Mouse (Mus musculus) midbrain, embryonic 15.5 days (tissue): ENCODE data around the gene Prss57. TPM values are rescaled to one million over a fixed set of nuclear protein-coding genes. Genes with fewer than 3 reads are reported as not detected.

Source experiments
- ATAC-seq: fragments of 200-750 bp; cut with Nextera tagmentation; replicated peaks from 2 replicates; pipeline ENCODE4 v1.8.0; 2017; ENCODE audit warnings: moderate TSS enrichment
- H3K27ac ChIP-seq: fragments of 300-500 bp; sonication (generic); 2 replicates; pipeline ENCODE4 v1.5.1; 2015; ENCODE audit warnings: mild to moderate bottlenecking, inconsistent platforms
- H3K27me3 ChIP-seq: fragments of 300-500 bp; sonication (generic); replicated peaks from 2 replicates; pipeline ENCODE4 v1.6.1; 2015; ENCODE audit warnings: inconsistent platforms
- H3K36me3 ChIP-seq: fragments of 300-500 bp; sonication (generic); replicated peaks from 2 replicates; pipeline ENCODE4 v1.6.1; 2015; ENCODE audit warnings: inconsistent platforms
- H3K4me1 ChIP-seq: fragments of 300-500 bp; sonication (generic); 2 replicates; pipeline ENCODE4 v1.6.1; 2015; ENCODE audit warnings: inconsistent platforms
- H3K4me2 ChIP-seq: fragments of 300-500 bp; sonication (generic); 2 replicates; pipeline ENCODE4 v1.6.1; 2015; ENCODE audit warnings: inconsistent platforms, mild to moderate bottlenecking, moderate library complexity
- H3K4me3 ChIP-seq: fragments of 300-500 bp; sonication (generic); 2 replicates; pipeline ENCODE4 v1.5.1; 2015; ENCODE audit warnings: mild to moderate bottlenecking, inconsistent platforms
- H3K9ac ChIP-seq: fragments of 300-500 bp; sonication (generic); 2 replicates; pipeline ENCODE4 v1.6.1; 2015; ENCODE audit warnings: mild to moderate bottlenecking, inconsistent platforms
- H3K9me3 ChIP-seq: fragments of 300-500 bp; sonication (generic); 2 replicates; pipeline ENCODE4 v1.6.1; 2016; ENCODE audit warnings: inconsistent platforms
- WGBS: fragments of 180-500 bp; shearing (Covaris S2); methylation state at CpG from one replicate; pipeline ENCODE4 v1.1.7; 2015; ENCODE audit warnings: mixed read lengths; 5-methylcytosine and 5-hydroxymethylcytosine counted together
- polyA plus RNA-seq: library from polyadenylated mRNA; unstranded; fragments of >200 nt; fragmentation: Nextera tagmentation; extraction: Ambion mirVana; gene quantifications from 2 replicates; pipeline ENCODE4 v1.2.1, GENCODE M21; 2015

Prss57 gene
- polyA plus RNA-seq, 1 experiment from 2014 or later: not detected

GRCm38 (mm10) chr10:79805636-79806035 is 14.9 kb upstream of the Prss57 start:
- Histone ChIP-seq H3K9me3 (no peaks in the 10 kb centered on the region), H3K4me3 (no peak overlapping the region), H3K27me3 (no peaks in the 10 kb centered on the region), H3K4me2 (no peak overlapping the region), H3K9ac (no peak overlapping the region), H3K4me1 (peaks cover 52% of the 10 kb centered on the region), H3K27ac (no peak overlapping the region), H3K36me3 (peaks cover 19% of the 10 kb centered on the region)
- ATAC-seq: no peak
- WGBS: 74% methylated on average over 11 of the region's 11 CpGs

GRCm38 (mm10) chr10:79803716-79804323 is 13.1 kb upstream of the Prss57 start:
- Histone ChIP-seq H3K27me3 (no peaks in the 10 kb centered on the region), H3K9ac (0 out of 2 replicates have a peak overlapping the region, but pooled peaks have one; percentile 11), H3K27ac (peak overlapping the region; percentile 83), H3K9me3 (no peaks in the 10 kb centered on the region), H3K4me3 (peak overlapping the region; percentile 22), H3K4me2 (peak overlapping the region; percentile 48), H3K4me1 (peaks cover 58% of the 10 kb centered on the region), H3K36me3 (peaks cover 9% of the 10 kb centered on the region)
- 4% methylated on average over 29 of the region's 29 CpGs for WGBS
- ATAC-seq: peak; percentile 90

- peak overlapping the region; percentile 83 for H3K27ac ChIP-seq
- H3K36me3 ChIP-seq: no peaks in the 10 kb centered on the region
- peak overlapping the region; percentile 2; the same call in 1 of the 2 replicates for H3K4me2 ChIP-seq
- H3K27me3 ChIP-seq: no peaks in the 10 kb centered on the region
- H3K9ac ChIP-seq: no peak overlapping the region
- H3K4me3 ChIP-seq: no peak overlapping the region
- no peaks in the 10 kb centered on the region for H3K9me3 ChIP-seq
- WGBS: 27% methylated on average over 11 of the region's 11 CpGs
- ATAC-seq: no peak
- peaks cover 68% of the 10 kb centered on the region for H3K4me1 ChIP-seq
Measured at GRCm38 (mm10) chr10:79802331-79802971, 11.7 kb upstream of the Prss57 start.

- Histone ChIP-seq H3K9ac (no peak overlapping the region; the same call in 1 of the 2 replicates), H3K9me3 (no peaks in the 10 kb centered on the region), H3K4me2 (peak overlapping the region; percentile 2; the same call in 1 of the 2 replicates), H3K4me1 (peaks cover 74% of the 10 kb centered on the region), H3K27ac (peak overlapping the region; percentile 83), H3K36me3 (no peaks in the 10 kb centered on the region), H3K27me3 (no peaks in the 10 kb centered on the region), H3K4me3 (no peak overlapping the region)
- 11% methylated on average over 3 of the region's 3 CpGs for WGBS
- ATAC-seq: no peak
Measured at GRCm38 (mm10) chr10:79801837-79802236, 11.1 kb upstream of the Prss57 start.

GRCm38 (mm10) chr10:79800508-79800907 is 9.7 kb upstream of the Prss57 start:
- Histone ChIP-seq H3K9me3 (no peaks in the 10 kb centered on the region), H3K27ac (no peak overlapping the region), H3K4me2 (no peak overlapping the region), H3K27me3 (no peaks in the 10 kb centered on the region), H3K4me1 (peaks cover 80% of the 10 kb centered on the region), H3K4me3 (no peak overlapping the region), H3K9ac (no peak overlapping the region), H3K36me3 (no peaks in the 10 kb centered on the region)
- ATAC-seq: no peak
- WGBS: 81% methylated on average over 11 of the region's 11 CpGs

GRCm38 (mm10) chr10:79798289-79798928 is 7.6 kb upstream of the Prss57 start:
- H3K27ac ChIP-seq: no peak overlapping the region
- no peak overlapping the region for H3K4me3 ChIP-seq
- H3K4me1 ChIP-seq: peaks cover 72% of the 10 kb centered on the region
- ATAC-seq: no peak
- no peaks in the 10 kb centered on the region for H3K9me3 ChIP-seq
- H3K9ac ChIP-seq: no peak overlapping the region
- no peak overlapping the region for H3K4me2 ChIP-seq
- H3K36me3 ChIP-seq: no peaks in the 10 kb centered on the region
- 93% methylated on average over 12 of the region's 12 CpGs for WGBS
- H3K27me3 ChIP-seq: no peaks in the 10 kb centered on the region

- H3K4me2 ChIP-seq: peak overlapping the region; percentile 41
- H3K36me3 ChIP-seq: no peaks in the 10 kb centered on the region
- no peaks in the 10 kb centered on the region for H3K27me3 ChIP-seq
- no peak overlapping the region for H3K27ac ChIP-seq
- no peak for ATAC-seq
- WGBS: 46% methylated on average over 15 of the region's 15 CpGs
- no peaks in the 10 kb centered on the region for H3K9me3 ChIP-seq
- H3K4me3 ChIP-seq: peak overlapping the region; percentile 8; the same call in 1 of the 2 replicates
- peaks cover 66% of the 10 kb centered on the region for H3K4me1 ChIP-seq
- peak overlapping the region; percentile 11; the same call in 1 of the 2 replicates for H3K9ac ChIP-seq
Measured at GRCm38 (mm10) chr10:79797326-79797725, 6.6 kb upstream of the Prss57 start.

- Histone ChIP-seq H3K9me3 (no peaks in the 10 kb centered on the region), H3K27me3 (no peaks in the 10 kb centered on the region), H3K27ac (no peak overlapping the region), H3K4me1 (peaks cover 51% of the 10 kb centered on the region), H3K9ac (no peak overlapping the region), H3K4me3 (no peak overlapping the region), H3K36me3 (no peaks in the 10 kb centered on the region), H3K4me2 (0 out of 2 replicates have a peak overlapping the region, but pooled peaks have one; percentile 8)
- no peak for ATAC-seq
- WGBS: 98% methylated on average over 3 of the region's 3 CpGs
Measured at GRCm38 (mm10) chr10:79795905-79796304, 5.1 kb upstream of the Prss57 start.

- no peaks in the 10 kb centered on the region for H3K27me3 ChIP-seq
- H3K36me3 ChIP-seq: no peaks in the 10 kb centered on the region
- H3K27ac ChIP-seq: peak overlapping the region; percentile 92
- peaks cover 48% of the 10 kb centered on the region for H3K4me1 ChIP-seq
- peak; percentile 16 for ATAC-seq
- H3K4me3 ChIP-seq: peak overlapping the region; percentile 92
- H3K4me2 ChIP-seq: peak overlapping the region; percentile 88
- under 1% methylated on average over 10 of the region's 10 CpGs for WGBS
- H3K9ac ChIP-seq: peak overlapping the region; percentile 94
- no peaks in the 10 kb centered on the region for H3K9me3 ChIP-seq
Measured at GRCm38 (mm10) chr10:79794491-79794931, 3.8 kb upstream of the Prss57 start.

- Histone ChIP-seq H3K9ac (peak overlapping the region; percentile 94), H3K27me3 (no peaks in the 10 kb centered on the region), H3K27ac (peak overlapping the region; percentile 92), H3K4me3 (peak overlapping the region; percentile 92), H3K36me3 (no peaks in the 10 kb centered on the region), H3K4me2 (peak overlapping the region; percentile 88), H3K4me1 (peaks cover 45% of the 10 kb centered on the region), H3K9me3 (no peaks in the 10 kb centered on the region)
- under 1% methylated on average over 37 of the region's 38 CpGs for WGBS
- ATAC-seq: peak; percentile 25
Measured at GRCm38 (mm10) chr10:79793738-79794490, 3.2 kb upstream of the Prss57 start.

- H3K9ac ChIP-seq: peak within 1 kb of the TSS; percentile 94
- H3K27ac ChIP-seq: peak within 1 kb of the TSS; percentile 92
- peak; percentile 70 for ATAC-seq
- no peaks in the 10 kb centered on the region for H3K27me3 ChIP-seq
- H3K4me3 ChIP-seq: peak within 1 kb of the TSS; percentile 92
- H3K36me3 ChIP-seq: no peaks in the 10 kb centered on the region
- peaks cover 40% of the 10 kb centered on the region for H3K4me1 ChIP-seq
- 7% methylated on average over 40 of the region's 51 CpGs for WGBS
- no peaks in the 10 kb centered on the region for H3K9me3 ChIP-seq
- peak within 1 kb of the TSS; percentile 88 for H3K4me2 ChIP-seq
Measured at GRCm38 (mm10) chr10:79793051-79793737, 2.4 kb upstream of the Prss57 start, which contains the start of gene Palm. Gene Palm, plus strand, starts transcription at chr10:79793572.
